Mouse (Mus musculus): ENCODE measurements at regions not wholly inside any gene's neighbourhood (a gene's known extent, or its start where the extent isn't known, plus 50 kb on each side); places are given as distances from the start of the nearest gene placed in this dataset.

DNA sequence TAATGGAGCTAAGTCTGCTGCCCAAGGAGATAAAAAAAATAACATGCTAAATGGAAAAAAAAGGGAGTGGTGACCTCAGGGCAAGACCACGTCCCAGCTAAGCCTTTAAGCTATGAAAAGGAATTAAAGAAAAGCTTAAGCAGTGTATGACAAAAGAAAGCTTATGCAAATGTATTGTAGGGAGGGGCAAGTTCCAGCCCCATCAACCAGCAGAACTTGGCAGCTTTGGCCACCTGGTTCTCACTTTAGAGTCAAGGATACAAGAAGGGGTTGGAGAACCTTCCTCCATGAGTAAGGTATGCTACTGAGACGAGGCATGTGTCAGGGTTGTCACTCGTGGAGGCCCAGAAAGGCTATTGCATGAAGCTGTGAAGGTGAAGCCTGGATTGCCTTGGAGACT is 143.9 kb downstream of the Grpr start:
- TF ChIP-seq POLR2A (IDR thresholded peaks at IDR 0.05; ENCODE audit: extremely low read depth, insufficient read depth, low read length) (no peak), CTCF (IDR thresholded peaks at IDR 0.05; ENCODE audit: low read depth, low read length) (no peak)

All from liver, adult 2 months (tissue).